Mouse (Mus musculus) left cerebral cortex, adult 18-20 months (tissue): ENCODE data around the gene Gm10031. TPM values are rescaled to one million over a fixed set of nuclear protein-coding genes. Genes with fewer than 3 reads are reported as not detected.

ENCODE experiments used
- DNase-seq, 2 experiments: peaks; one replicate each; pipeline ENCODE4 v3.0.0; 2021 to 2022; ENCODE audit warnings: low spot score in 2 of 2, mixed read lengths in 1 of 2
- total RNA-seq, 2 experiments: library from RNA; stranded (reverse); gene quantifications; 2 replicates each; pipeline ENCODE4 v1.2.3; 2021

The Gm10031 gene
- total RNA-seq, 2 experiments from 2014 or later = 47.9 to 49.9 TPM

GRCm38 (mm10) chr1:156539787-156540560 is 16.2 kb downstream of the Gm10031 start:
- peak; percentile 12 to 22 for DNase-seq

GRCm38 (mm10) chr1:156543999-156544398 is 20.2 kb downstream of the Gm10031 start:
- DNase-seq = no peak

- peak; percentile 78 to 91 for DNase-seq
These were observed 34.5 kb downstream of the Gm10031 start, which contains the start of gene Abl2 for GRCm38 (mm10) chr1:156558024-156558930. Abl2 (plus strand) TSS chr1:156558786.

- DNase-seq = peak; percentile 52 to 55
These were observed 35.3 kb downstream of the Gm10031 start for GRCm38 (mm10) chr1:156558950-156559640.

GRCm38 (mm10) chr1:156559641-156560020 is 35.8 kb downstream of the Gm10031 start:
- no peak for DNase-seq

- DNase-seq = no peak
These were observed 36.7 kb downstream of the Gm10031 start for GRCm38 (mm10) chr1:156560500-156560899.

- no peak for DNase-seq
These were observed 41.5 kb downstream of the Gm10031 start for GRCm38 (mm10) chr1:156565328-156565727.

GRCm38 (mm10) chr1:156566132-156566531 is 42.3 kb downstream of the Gm10031 start:
- no peak for DNase-seq

- DNase-seq = no peak
These were observed 45.8 kb downstream of the Gm10031 start for GRCm38 (mm10) chr1:156569615-156570014.

GRCm38 (mm10) chr1:156572952-156573351 is 49.1 kb downstream of the Gm10031 start:
- DNase-seq = no peak

Other genes starting within 250 kb of the Gm10031 start
- gene Tdrd5, start 220.3 kb upstream of the Gm10031 start, total RNA-seq = 1 to 10 TPM; 2.2 to 3.3 TPM
- gene Nphs2, start 213.3 kb upstream of the Gm10031 start, total RNA-seq = under 1 TPM; 0.68 to 1.00 TPM
- 100 to 1,000 TPM; 343 to 373 TPM for gene Gm2000, start 158.0 kb upstream of the Gm10031 start, total RNA-seq
- under 1 TPM; 0.35 to 0.53 TPM for gene Axdnd1, start 102.9 kb upstream of the Gm10031 start, total RNA-seq
- gene Soat1, start 49.7 kb upstream of the Gm10031 start, total RNA-seq = 10 to 100 TPM; 46.0 to 56.1 TPM
- gene Abl2, start 34.8 kb downstream of the Gm10031 start, total RNA-seq = 10 to 100 TPM; 55.5 to 64.0 TPM
- 1 to 10 TPM; 6.3 to 7.5 TPM for gene Tor3a, start 150.3 kb downstream of the Gm10031 start, total RNA-seq
- gene Fam20b, start 195.1 kb downstream of the Gm10031 start, total RNA-seq = 10 to 100 TPM; 78.2 to 80.1 TPM